Mouse (Mus musculus) induced T-regulatory cell, adult 2 months (primary cell): ENCODE measurements around the gene Cisd3.
"Not testable (repeated sequence)": the region's sequence is repeated elsewhere in the genome, so short reads cannot be mapped to it uniquely, and the experiment has no call there.

Source experiments
- DNase-seq: peaks from one replicate; pipeline ENCODE4 v3.0.0-alpha.2; 2012; ENCODE audit warnings: low read depth

The Cisd3 gene

DNA sequence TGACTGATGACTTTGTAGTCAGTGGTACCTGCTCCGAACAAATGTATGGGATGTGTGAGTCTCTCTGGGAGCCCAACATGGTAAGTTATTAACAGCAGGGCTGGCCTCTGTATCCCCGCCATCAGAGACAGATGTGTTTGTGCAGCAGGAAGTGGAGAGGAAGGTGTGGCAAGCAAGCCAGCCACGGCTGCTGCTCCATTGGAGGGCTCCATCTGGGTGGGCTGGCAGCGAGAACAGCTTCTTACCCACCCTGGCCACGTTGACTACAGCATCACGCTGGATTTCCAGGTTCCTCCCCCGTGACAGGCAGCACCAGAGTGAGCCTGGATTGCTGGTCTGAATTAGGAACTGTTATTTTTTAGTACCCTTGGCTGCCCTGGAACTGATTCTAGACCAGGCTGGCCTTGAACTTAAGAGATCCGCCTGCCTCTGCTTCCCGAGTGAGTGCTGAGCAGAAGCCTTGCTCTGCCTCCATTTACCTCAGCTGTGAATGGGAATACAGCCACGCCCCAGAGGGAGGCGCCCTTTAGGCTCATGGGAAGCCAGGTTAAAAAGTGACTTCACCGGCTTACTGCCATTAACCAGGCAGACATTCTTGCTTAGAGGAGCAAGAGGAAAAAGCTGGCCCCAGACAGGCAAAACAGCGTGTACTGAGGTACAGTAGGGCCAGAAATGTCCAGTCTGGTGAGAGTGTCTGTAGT lies 25.7 kb downstream of the Cisd3 start:
- DNase-seq = no peak

DNA sequence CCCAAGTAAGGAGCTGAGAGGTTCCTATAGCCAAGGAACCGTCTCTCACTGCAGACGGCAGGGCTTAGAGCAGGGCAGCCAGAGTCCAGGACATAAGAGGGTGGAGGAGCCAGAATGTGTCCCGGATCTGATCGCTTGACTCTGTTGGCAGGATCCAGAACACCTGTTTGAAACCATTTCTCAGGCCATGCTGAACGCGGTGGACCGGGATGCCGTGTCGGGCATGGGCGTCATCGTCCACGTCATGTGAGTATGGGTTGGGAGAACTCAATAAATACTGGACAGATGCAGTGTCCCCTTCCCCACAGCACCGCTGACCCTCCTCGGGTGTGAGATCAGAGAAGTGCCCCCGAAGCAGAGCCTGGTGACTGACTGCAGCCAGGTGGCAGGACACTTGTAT lies 26.7 kb downstream of the Cisd3 start:
- DNase-seq = no peak

DNA sequence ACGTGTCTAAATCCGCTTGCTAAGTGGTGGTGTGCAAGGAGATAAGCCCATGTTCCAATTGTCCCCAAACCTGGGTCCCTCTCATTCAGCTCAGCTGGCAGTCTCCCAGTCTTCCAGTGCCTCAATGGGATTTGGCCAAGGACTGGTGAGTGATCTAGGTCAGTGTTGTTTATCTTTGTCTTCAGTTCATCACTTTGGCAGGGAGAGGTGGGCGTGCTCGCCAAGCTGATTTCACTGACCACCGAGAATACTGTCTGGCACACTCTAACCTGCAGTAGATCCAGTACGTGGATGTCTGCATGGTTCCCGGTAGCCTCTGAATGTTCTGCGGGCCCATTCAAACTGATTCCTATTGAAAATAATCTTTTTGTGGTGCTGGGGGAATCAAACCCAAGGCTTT lies 28.3 kb downstream of the Cisd3 start:
- no peak for DNase-seq

DNA sequence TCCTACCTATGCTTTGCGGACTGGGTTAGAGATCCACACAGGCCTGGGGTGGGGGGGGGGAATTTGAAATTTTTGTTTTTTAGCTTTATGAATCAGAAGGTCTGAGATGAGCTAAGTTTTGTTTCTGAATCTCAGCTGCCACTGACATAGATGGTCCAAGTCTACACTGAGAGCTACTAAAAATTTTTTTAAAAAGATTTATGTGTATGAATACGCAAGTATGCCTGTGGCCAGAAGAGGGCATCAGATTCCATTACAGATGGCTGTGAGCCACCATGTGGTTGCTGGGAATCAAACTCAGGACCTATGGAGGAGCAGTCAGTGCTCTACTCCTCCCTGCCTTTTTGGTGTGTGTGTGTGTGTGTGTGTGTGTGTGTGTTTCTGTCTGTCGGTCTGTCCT lies 28.7 kb downstream of the Cisd3 start:
- no peak for DNase-seq

DNA sequence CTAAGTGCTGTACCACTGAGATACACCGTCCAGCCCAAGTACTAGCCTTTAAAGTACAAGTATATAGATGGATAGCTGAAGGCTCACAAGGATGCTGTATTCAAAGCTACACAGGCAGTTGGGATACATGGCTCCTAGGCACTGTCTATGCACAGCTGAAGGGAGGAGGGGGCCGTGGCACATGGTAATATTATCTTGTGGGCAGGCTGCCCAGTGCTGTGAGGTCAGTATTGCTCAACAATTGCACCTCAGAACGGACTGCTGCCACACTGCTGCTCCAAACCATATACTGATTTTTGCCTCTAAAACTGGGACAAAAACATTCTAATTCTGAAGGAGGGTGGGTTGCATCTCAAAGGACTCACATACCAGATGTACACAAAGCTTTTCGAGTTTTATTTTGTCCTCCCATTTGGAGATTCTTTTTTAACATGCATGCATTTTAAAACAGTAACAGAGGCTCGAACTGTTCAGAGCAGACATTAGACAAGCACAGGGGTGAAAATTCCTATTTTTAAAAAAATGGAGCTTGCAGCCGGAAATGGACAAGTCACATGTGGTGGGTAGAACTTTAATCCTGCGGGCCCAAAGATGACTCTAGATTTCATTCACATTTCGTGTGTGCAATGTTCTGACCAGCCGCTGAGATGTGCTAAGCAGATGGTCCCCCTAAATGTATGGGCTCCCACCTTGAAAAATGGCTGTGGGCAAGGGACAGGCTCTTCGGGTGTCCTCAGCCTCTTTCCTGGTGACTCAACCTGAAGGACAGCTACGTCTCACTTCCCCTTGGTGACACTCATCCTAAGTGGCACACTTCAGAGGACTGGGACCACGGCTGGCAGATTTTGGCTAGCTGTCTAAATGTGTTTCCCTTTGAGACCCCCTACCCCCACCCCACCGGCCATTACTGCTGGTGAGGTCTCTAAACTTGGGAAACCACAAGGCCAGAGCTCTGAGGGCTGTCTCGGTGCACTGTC lies 29.4 kb downstream of the Cisd3 start:
- no peak for DNase-seq

DNA sequence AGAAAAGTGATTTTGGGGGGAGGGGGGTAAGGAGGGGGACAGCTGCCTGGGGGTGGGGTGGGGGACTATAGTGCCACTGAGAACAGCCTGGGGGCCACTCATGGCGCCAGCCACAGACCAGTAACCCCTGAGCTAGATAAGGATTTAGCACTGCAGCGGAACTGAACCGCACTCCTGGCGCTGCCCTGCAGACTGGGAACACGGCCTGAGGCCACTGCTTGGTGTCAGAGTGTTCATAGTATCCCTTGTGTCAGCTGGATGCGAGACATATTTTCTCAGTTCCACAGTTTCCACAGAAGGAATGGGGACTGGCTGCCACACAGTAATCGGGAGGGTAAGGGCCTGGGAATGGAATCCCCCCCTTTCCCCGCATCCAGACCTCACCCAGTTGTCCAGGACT lies 30.4 kb downstream of the Cisd3 start:
- no peak for DNase-seq

DNA sequence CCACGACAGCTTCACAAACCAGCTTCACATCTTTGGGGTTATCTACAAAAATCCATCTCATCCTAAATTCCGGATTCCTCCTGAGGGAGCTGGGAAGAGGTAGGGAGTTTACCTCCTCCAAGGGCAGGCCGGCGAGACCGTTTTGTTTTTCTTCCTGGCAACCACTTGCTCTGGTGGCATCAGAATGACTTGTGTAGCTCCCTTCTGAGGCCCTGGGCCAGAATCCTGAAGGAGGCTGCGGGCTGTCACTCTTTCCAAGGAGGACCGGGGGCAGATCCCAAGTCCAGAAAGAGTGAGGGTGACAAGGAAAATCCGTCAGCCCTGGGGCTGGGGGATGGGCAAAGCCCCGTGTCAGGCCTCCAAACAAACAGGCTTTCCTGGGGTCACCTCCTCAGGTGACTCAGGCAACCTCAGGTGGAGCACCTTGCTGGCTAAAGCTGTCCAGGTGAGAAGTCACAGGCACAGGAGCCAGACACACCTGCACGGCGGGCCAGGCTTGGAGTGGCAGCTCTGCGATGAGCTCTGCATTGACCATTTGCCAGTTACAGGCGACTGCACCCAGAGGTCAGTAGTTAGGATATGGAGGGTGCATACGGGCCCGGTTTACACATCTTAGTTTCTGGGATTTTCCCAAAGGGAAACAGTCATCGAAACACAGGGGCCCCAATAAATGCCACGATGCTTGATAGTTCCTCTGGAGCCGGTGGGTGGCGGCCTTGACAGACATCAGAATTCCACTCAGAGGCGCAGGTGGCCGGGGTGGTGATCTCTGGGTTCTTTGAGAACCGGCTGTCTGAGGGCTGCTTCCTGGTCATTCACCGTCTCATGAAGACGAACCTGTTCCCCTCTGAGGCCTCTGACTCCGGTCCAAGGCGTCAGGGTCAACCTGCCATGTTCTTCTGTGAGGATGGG lies 32.0 kb downstream of the Cisd3 start:
- DNase-seq = no peak

DNA sequence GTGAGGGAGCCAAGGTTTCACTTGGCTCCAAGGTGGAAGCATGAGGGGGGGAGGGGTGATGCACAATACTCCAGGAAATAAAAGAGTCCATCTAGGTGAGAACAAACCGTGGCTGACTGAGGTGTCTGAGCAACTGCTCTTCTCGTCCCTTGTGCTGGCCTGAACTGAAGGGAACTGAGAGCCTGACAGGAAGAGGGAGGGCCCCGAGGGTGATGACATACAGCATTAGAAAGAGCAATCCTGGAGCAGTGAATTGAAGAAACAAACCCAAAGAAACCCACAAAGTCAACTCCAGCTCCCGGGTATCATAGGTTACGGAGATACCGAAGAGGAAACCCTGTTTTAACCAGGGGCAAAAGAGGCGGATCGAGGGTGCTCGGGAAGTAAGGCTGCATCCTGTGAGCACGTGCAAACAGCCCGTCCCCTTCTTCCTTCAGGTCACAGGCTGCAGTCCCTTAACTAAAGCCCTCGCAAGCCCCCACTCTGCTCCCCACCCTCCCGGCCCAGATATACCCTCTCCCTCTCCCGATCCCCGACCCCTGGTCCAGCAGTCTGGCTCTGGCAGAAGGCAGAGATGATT lies 32.7 kb downstream of the Cisd3 start:
- peak; percentile 59 for DNase-seq

DNA sequence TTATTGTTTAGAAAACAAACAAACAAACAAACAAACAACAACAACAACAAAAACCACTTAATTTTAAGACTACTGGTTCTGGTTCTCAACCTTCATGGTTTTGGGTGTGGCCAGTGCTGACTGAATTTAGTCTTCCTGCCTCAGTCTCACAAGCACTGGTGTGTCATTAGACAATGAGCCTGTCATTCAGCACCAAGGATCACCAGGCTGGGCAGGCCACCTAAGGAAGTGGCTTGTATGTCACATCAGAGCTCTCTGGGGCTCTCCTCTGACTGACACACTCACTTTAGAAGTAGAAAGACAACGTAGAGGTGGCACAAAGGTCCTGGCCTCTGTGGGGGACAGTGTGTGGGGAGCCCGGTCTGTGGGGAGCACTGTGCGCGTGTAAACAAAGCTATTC lies 33.4 kb downstream of the Cisd3 start:
- DNase-seq = peak; percentile 80

DNA sequence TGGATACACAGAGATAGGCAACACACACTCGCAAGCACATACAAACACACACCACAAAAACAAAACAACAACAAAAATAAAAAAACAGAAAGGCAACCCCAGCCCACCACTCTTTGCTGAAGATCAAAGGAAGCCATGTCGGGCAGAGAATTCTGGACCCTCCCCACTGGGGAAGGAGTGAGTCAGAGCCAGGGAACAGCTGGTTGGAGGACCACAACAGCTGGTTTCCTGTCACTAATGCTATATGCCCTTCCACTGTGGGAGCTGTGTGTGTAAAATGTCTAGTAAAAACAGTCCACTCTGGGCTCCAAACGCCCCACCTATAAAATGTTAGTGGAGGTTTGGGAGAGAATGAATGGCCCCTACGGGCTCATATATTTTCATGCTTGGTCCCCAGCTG lies 35.7 kb downstream of the Cisd3 start:
- no peak for DNase-seq

DNA sequence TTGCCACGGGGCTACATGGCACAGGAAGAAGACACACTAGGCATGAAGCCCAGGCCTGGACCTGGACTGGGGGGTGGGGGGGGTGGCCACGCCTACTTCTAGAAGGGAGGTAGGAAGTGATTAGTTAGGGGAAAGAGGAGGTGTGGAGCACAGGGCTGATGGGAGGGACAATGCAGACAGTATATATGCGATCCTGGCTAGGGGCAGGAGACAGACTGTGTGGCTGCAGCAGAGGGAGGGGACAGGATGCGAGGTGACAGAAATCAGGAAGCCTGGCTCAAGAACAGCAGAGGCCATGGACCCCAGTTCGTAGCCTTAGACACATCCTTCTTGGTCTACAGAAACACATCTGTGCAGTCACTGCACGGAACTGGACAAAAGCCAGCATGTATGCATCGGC lies 38.1 kb downstream of the Cisd3 start:
- no peak for DNase-seq

DNA sequence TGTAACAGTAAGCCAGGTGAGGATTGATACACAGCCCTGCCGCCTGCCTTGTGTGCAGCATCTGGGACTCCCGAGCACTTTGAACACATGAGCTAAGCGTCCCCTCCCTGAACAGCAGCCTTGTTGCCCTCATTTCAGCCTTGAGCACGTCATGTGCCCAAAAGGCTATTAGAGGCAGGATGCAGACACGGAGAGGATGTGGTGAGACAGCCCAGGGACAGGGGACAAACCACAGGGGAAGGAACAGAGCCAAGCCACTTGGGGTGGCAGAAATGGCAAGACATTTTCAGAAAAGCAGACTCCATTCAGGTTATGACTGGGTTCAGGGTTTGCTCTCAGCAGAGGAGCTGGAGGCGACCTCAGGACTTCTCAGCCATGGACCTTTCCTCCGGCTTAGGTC lies 42.7 kb downstream of the Cisd3 start:
- DNase-seq = peak; percentile 87

DNA sequence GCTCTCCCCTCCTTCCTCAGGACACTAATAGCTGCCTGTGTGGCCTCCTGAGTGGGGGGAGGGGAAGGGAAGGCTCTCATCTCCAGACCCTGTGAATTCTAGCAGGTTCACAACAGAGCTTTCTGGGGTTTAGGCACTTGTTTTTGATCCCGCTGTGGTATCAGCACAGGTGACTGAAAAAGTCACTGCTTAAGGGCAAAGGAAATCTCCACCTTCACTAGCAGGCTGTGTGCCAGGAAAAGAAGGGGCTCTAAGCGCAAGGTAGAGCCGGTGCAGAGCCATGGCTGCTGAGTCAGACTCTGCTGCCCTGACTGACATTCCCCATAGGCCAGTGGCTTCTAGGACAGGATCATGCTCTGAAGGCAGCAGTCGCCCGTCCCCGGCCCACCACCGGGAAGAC lies 43.1 kb downstream of the Cisd3 start:
- no peak for DNase-seq

DNA sequence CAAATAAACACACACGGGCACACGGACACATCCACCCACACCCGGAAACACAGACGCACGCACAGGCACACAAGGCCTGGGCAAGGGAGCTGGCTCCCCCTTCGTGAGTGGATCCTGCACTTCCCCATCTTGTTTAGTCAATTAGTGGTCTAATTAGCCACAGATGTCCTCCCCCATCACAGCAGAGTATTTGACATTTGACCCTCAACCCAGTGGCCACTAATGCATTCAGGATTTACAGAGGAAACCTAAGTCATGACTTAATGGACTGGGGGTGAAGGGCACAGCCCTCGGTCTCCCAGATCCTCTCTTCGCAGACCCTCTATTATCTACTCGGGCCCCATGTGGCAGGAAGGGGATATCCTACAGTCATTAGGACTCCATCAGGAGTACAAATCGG lies 48.1 kb downstream of the Cisd3 start:
- no peak for DNase-seq

DNA sequence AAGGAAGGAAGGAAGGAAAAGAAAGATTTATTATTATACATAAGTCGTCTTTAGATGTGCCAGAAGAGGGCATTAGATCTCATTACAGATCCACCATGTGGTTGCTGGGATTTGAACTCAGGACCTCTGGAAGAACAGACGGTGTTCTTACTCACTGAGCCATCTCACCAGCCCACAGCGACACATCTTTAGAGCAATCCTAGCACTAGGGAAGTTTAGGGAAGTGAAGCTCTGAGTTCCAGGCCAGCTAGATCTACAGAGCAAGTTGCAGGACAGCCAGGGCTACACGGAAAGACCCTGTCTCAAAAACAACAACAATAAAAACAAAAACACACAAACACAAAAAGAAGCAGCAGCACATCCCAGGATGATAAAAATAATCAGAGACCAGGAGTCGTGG lies 49.2 kb downstream of the Cisd3 start:
- not testable (repeated sequence) for DNase-seq

DNA sequence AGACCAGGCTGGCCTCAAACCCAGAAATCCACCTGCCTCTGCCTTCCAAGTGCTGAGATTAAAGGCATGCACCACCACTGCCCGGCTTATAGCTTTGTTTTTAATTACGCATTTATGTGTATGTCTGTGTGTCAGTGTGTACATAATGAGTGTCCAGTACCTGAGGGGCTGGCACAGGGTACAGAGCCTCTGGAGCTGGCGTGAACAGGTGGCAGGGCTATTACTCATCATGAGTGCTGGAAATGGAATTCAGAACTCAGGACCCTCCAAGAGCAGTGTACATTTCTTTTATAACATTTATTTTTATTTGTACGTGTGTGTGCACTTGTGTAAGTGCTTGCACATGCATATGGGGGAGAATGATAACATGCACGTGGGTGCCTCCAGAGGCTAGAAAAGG lies 51.0 kb downstream of the Cisd3 start:
- DNase-seq = no peak

DNA sequence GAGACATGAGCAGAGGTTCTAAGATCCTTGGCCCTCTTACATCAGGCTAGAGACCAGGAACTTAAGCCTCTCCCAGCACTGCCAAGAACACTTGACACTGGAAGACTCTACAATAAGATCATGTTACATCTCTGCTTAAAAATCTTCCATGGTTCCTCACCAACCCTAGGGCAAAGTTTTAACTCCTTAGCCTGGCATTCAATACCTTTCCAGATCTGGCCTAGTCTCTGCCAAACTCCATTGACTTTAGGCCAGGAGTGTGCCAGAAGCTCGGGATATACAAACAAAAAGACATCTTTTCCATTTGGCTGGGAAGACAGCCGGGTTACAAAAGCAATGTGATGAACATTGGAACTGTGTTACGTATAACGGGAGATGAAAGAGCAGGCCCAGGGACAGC lies 52.0 kb downstream of the Cisd3 start:
- DNase-seq = no peak
